ENCODE assay signal across 18 mouse cellular contexts in the genomic region with DNA sequence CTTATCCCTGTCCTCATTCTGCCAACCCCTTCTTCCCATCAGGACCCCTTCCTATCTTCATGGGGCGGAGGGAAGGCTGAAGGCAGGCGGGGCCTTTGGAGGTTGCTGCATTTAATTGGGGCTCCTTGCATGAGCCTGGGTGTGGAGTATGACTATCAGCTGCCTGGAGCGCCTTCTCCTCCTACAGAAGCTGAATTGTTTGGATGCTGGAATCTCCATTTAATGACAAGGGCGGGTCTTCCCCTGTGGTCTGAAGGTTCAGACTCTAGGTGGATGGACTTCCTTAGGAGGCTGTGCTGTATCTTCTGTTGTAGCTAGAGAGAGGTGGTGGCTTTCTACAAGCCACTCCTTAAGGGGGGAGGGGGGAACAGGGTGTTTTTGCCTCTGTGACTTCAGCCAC. TPM values are rescaled to one million over a fixed set of nuclear protein-coding genes. Genes with fewer than 3 reads are reported as not detected.
"Had no signal": no experiment of that assay in that cellular context is flagged by ENCODE, and none has a peak within 500 bp of the region (broad histone marks: within the 10 kb centered on the region; RNA-seq: fewer than 3 reads in every experiment).

No protein-coding gene starts in this region.

- H3K9me3 ChIP-seq: lung, embryonic 15.5 days; megakaryocyte, embryonic 14.5 days; midbrain, embryonic 13.5 days; midbrain, embryonic 15.5 days; neural tube, embryonic 12.5 days; stomach, embryonic 15.5 days had no signal

- H3K27ac ChIP-seq: lung, embryonic 15.5 days; macrophage; midbrain, embryonic 13.5 days; midbrain, embryonic 15.5 days; neural tube, embryonic 12.5 days; stomach, embryonic 15.5 days; stomach, postnatal 0 days had no signal

- H3K4me1 ChIP-seq: lung, embryonic 15.5 days; midbrain, embryonic 13.5 days; midbrain, embryonic 15.5 days; neural tube, embryonic 12.5 days; stomach, embryonic 15.5 days had no signal

- H3K9ac ChIP-seq: liver, postnatal 0 days; lung, embryonic 15.5 days; midbrain, embryonic 13.5 days; midbrain, embryonic 15.5 days; neural tube, embryonic 12.5 days; stomach, embryonic 15.5 days had no signal

- DNase-seq: liver, postnatal 0 days; lung, adult 2 months; lung, postnatal 14 days; lung, postnatal 36 days; right cerebral cortex, postnatal 14 days; thymus, adult 18-20 months; thymus, postnatal 14 days; thymus, postnatal 36 days had no signal

- H3K36me3 ChIP-seq: midbrain, embryonic 15.5 days had no signal

- H3K4me3 ChIP-seq: lung, embryonic 15.5 days; megakaryocyte, embryonic 14.5 days; midbrain, embryonic 13.5 days; midbrain, embryonic 15.5 days; neural tube, embryonic 12.5 days; stomach, embryonic 15.5 days had no signal

- H3K27me3 ChIP-seq: lung, embryonic 15.5 days; megakaryocyte, embryonic 14.5 days; midbrain, embryonic 13.5 days; midbrain, embryonic 15.5 days; neural tube, embryonic 12.5 days; stomach, embryonic 15.5 days had no signal

RNA-seq across cellular contexts. Expression of a gene that starts 43.8 kb away (rescaled TPM):
- total RNA-seq: megakaryocyte progenitor cell, adult 5-6 weeks; neutrophil, adult 5-6 weeks had no signal
